Mouse (Mus musculus): ENCODE measurements around the gene Mycl. TPM values are rescaled to one million over a fixed set of nuclear protein-coding genes. Genes with fewer than 3 reads are reported as not detected.

Mycl gene
- total and polyA plus RNA-seq, 3 experiments: 0.38 to 0.51 (median 0.44) TPM

- no peaks in the 10 kb centered on the region for H3K4me1 ChIP-seq (ENCODE audit: control insufficient read depth in 1 of 2, insufficient read depth in 2 of 2)
- H3K9me3 ChIP-seq (replicated peaks; ENCODE audit: low read length): no peaks in the 10 kb centered on the region
- H3K27ac ChIP-seq (ENCODE audit: insufficient read depth, low read depth): no peak overlapping the region
- no peaks in the 10 kb centered on the region for H3K79me2 ChIP-seq (replicated peaks; ENCODE audit: control insufficient read depth, extremely low read depth, insufficient read depth, poor library complexity, severe bottlenecking)
- H3K9ac ChIP-seq (ENCODE audit: insufficient read depth, low read depth): no peak overlapping the region
- no peak for DNase-seq (ENCODE audit: extremely low read depth)
- no peaks in the 10 kb centered on the region for H3K36me3 ChIP-seq (replicated peaks in 1 of 2; ENCODE audit: control insufficient read depth in 1 of 2, insufficient read depth in 1 of 2, low read length in 1 of 2)
- TF ChIP-seq JUN (IDR thresholded peaks at IDR 0.05; ENCODE audit: insufficient read depth, low read depth, low read length) (no peak), POLR2AphosphoS2 (IDR thresholded peaks at IDR 0.05; ENCODE audit: low read depth, low read length) (no peak), CTCF (conservative IDR thresholded peaks at IDR 0.05 in 1 of 2, IDR thresholded peaks at IDR 0.05 in 1 of 2; ENCODE audit: low read depth in 2 of 2, low read length in 2 of 2) (no peak), RAD21 (IDR thresholded peaks at IDR 0.05; ENCODE audit: low read depth, low read length) (no peak), MEF2A (IDR thresholded peaks at IDR 0.05; ENCODE audit: borderline replicate concordance, low read depth, low read length) (no peak), HCFC1 (IDR thresholded peaks at IDR 0.05; ENCODE audit: low read depth, low read length) (no peak), USF2 (conservative IDR thresholded peaks at IDR 0.05; ENCODE audit: low read depth, low read length) (no peak), ETS1 (conservative IDR thresholded peaks at IDR 0.05; ENCODE audit: low read depth, low read length) (no peak), MYC (IDR thresholded peaks at IDR 0.05; ENCODE audit: low read depth, low read length) (no peak)
- H3K27me3 ChIP-seq (replicated peaks): peaks cover 1% of the 10 kb centered on the region
- dilution Hi-C loops (cut with MboI; ENCODE audit: extremely low pct_ligation_motif_present, extremely low pct_unique_long_range_greater_than_20kb, low sequenced_read_pairs): no loop called here
- in situ Hi-C loops (cut with MboI; ENCODE audit: low pct_ligation_motif_present, low pct_unique_long_range_greater_than_20kb, low sequenced_read_pairs): no loop called here
- H3K4me3 ChIP-seq (replicated peaks in 1 of 3; ENCODE audit: low read depth in 2 of 3, low read length in 2 of 3, poor library complexity in 1 of 3): no peak overlapping the region
- no peak overlapping the region for H3K4me2 ChIP-seq (ENCODE audit: insufficient read depth, low read depth, poor library complexity, severe bottlenecking)
These were observed 20.4 kb upstream of the Mycl start for GRCm38 (mm10) chr4:122974976-122975520.

- Histone ChIP-seq H3K4me3 (replicated peaks in 1 of 3; ENCODE audit: low read depth in 2 of 3, low read length in 2 of 3, poor library complexity in 1 of 3) (no peak overlapping the region), H3K36me3 (replicated peaks in 1 of 2; ENCODE audit: control insufficient read depth in 1 of 2, insufficient read depth in 1 of 2, low read length in 1 of 2) (no peaks in the 10 kb centered on the region), H3K27ac (ENCODE audit: insufficient read depth, low read depth) (no peak overlapping the region), H3K9me3 (replicated peaks; ENCODE audit: low read length) (no peaks in the 10 kb centered on the region), H3K4me1 (ENCODE audit: control insufficient read depth in 1 of 2, insufficient read depth in 2 of 2) (no peaks in the 10 kb centered on the region), H3K9ac (ENCODE audit: insufficient read depth, low read depth) (no peak overlapping the region), H3K79me2 (replicated peaks; ENCODE audit: control insufficient read depth, extremely low read depth, insufficient read depth, poor library complexity, severe bottlenecking) (no peaks in the 10 kb centered on the region), H3K4me2 (ENCODE audit: insufficient read depth, low read depth, poor library complexity, severe bottlenecking) (no peak overlapping the region), H3K27me3 (replicated peaks) (peaks cover 1% of the 10 kb centered on the region)
- in situ Hi-C loops (cut with MboI; ENCODE audit: low pct_ligation_motif_present, low pct_unique_long_range_greater_than_20kb, low sequenced_read_pairs) (no loop called here), dilution Hi-C loops (cut with MboI; ENCODE audit: extremely low pct_ligation_motif_present, extremely low pct_unique_long_range_greater_than_20kb, low sequenced_read_pairs) (no loop called here)
- DNase-seq (ENCODE audit: extremely low read depth): no peak
- no peak for TF ChIP-seq EP300 (IDR thresholded peaks at IDR 0.05; ENCODE audit: low read length)
- TF ChIP-seq CHD2 (IDR thresholded peaks at IDR 0.05; ENCODE audit: low read length): no peak
- TF ChIP-seq MXI1 (IDR thresholded peaks at IDR 0.05; ENCODE audit: low read depth, low read length): no peak
- no peak for TF ChIP-seq ZNF384 (IDR thresholded peaks at IDR 0.05; ENCODE audit: low read depth, low read length)
- no peak for TF ChIP-seq USF1 (IDR thresholded peaks at IDR 0.05; ENCODE audit: low read depth, low read length)
- no peak for TF ChIP-seq KAT2A (IDR thresholded peaks at IDR 0.05; ENCODE audit: insufficient replicate concordance, low read length)
- no peak for TF ChIP-seq JUND (conservative IDR thresholded peaks at IDR 0.05; ENCODE audit: low read depth, low read length)
- TF ChIP-seq MYC (IDR thresholded peaks at IDR 0.05; ENCODE audit: low read depth, low read length): no peak
- TF ChIP-seq SMC3 (IDR thresholded peaks at IDR 0.05; ENCODE audit: low read depth, low read length): no peak
- no peak for TF ChIP-seq TBP (conservative IDR thresholded peaks at IDR 0.05; ENCODE audit: low read depth, low read length)
- no peak for TF ChIP-seq IRF4 (IDR thresholded peaks at IDR 0.05; ENCODE audit: low read depth, low read length)
- no peak for TF ChIP-seq ELF1 (IDR thresholded peaks at IDR 0.05; ENCODE audit: low read depth, low read length)
- no peak for TF ChIP-seq UBTF (IDR thresholded peaks at IDR 0.05; ENCODE audit: low read depth, low read length)
These were observed 18.6 kb upstream of the Mycl start for GRCm38 (mm10) chr4:122976885-122977284.
